Mouse (Mus musculus): Measurements from ENCODE around the gene Fam168a.

- TF ChIP-seq POLR2A (IDR thresholded peaks at IDR 0.05; ENCODE audit: control insufficient read depth, low read depth, low read length): no peak
- no peak for TF ChIP-seq CTCF (IDR thresholded peaks at IDR 0.05; ENCODE audit: control insufficient read depth, insufficient read depth, insufficient replicate concordance, low read depth, low read length)
Observed at GRCm38 (mm10) chr7:100744372-100744771, 37.9 kb downstream of the Fam168a start.

All from testis, adult 2 months (tissue).